Mouse (Mus musculus) forelimb bud, embryonic 11.5 days (tissue): ENCODE results near the gene Lrrc9.

Experiments used
- DNase-seq: peaks from one replicate; pipeline ENCODE4 v3.0.0-alpha.2; 2012; ENCODE audit warnings: low read depth, low spot score

The Lrrc9 gene

GRCm38 (mm10) chr12:72441839-72442576 is at the start of gene Lrrc9:
TSS of gene Lrrc9 (plus strand) at chr12:72441866.
- peak; percentile 79 for DNase-seq

DNA sequence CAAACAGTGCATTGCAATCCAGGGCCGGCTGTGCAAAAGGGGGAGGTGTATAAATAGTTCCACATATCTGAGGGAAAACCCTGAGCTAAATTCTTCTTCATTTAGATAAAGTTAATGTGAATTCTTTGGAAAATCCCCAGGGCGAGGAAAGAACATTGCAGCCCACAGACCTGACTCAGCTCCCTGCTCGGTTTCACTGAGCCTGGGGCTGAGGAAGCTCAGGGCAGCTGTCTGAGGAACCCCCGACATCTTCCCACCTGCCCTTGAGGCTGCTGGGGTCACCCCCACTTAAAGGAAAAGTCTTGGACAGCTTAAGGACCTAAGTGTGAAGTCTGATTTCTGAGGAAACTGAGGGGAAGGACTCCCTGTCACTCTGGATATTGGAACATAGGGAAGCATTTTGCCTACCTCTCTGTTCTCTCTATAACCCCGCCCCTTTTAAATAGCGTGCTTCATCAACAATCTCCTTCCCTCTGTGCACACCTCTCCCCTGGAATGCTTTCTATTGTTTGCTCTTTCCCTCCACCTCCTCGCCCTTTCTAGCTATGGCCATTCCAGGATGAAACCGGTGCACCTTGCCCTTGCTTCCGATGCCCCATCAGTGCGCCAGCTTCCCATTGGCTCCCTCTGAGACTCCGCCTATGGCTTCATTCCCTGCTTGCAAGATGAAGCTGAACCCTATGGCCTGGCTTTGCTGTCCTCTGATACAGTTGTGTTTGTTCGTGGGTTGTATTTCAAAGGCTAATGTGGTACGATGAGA is 48.4 kb upstream of the Lrrc9 start:
- DNase-seq, result no peak

DNA sequence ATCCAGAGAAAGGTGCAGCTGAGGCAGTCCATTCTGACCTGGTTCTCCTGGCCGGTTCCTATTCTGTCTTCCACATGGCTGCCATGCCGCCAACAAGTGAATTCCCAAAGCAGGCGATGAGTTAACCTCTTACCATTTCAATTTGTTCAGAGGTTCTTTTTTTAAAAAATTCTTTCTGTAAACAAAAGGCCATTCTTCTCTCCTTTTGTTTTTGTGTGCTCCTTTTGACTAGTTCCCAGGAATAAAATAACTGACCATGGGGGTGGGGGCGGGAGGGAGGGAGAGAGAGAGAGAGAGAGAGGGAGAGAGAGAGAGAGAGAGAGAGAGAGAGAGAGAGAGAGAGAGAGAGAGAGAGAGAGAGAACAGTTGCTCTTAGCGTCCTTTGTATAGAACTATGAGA is 36.6 kb upstream of the Lrrc9 start:
- no peak for DNase-seq

DNA sequence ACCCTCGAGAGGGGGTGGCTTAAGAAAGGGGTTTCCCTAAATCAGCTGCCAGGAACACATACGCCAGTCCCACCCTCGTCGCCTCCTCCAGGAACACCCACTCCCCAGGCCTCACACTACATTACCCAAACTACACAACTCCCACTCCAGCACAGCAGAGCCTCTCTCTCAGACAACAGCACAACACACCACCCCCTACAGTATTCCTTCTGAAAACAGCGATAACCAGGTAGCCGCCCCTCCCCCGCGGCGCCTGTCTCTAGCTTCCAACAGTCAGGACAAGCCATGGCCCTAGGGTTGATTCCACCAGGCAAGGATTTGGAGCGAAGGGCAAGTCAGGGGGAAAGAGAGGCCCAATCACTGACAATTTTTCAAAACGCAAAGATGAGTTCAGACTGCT is 34.5 kb upstream of the Lrrc9 start:
- DNase-seq, result no peak

DNA sequence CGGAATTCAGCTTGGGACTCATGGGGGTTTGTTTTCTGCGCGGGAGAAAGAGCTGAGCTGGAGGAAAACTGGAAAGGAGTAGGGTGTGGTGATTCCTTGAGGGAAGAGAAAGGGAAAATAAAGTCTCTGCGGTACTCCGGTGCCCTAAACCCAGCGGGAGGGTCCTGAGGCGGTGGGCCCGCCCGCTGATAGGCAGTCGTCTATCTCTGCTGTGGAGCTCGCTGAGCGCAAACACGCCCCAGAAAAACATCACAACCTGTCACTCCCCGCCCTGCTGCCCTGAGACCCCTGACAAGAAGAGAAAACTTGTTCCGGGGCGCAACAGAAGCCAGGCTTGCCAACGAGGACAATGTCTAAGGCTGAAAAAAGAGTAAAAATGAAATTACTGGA is 34.0 kb upstream of the Lrrc9 start:
- no peak for DNase-seq

DNA sequence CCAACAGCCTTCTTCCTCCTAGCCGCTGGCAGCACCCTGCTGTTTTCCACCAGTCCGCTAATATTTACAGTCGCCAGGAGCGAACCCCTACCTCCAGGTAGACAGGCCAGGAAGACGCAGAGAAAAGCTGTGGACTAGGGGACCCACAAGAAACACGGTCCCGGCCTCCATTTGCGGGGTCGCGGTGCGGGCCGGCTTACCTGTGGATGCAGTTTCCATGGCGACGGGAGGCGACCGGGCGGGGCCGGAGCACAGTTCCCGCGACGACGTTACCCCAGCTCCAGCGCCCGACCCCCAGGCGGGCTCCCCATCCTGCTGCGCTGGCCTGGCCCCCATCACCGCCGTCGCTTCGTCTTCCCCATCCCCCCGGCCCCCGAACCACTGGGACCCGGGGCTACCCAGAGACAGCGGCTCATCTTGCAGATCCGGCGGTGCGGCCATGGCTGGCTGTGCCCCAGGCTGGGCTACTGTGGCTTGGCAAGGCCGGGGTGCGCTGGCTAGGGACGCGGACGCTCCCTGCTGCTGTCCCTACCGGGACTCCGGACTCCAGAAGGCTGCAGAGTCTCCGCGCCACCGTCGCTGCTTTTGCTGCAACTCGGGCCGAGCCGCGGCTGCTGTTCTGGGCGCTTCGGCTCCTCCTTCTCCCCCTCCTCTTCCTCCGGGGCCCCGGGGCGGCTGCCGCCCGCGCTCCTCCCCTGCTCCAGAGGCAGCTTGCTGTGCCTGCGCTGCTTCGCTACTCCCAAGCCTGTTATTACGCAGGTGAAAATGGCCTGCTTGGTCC is 33.4 kb upstream of the Lrrc9 start:
- peak; percentile 40 for DNase-seq

DNA sequence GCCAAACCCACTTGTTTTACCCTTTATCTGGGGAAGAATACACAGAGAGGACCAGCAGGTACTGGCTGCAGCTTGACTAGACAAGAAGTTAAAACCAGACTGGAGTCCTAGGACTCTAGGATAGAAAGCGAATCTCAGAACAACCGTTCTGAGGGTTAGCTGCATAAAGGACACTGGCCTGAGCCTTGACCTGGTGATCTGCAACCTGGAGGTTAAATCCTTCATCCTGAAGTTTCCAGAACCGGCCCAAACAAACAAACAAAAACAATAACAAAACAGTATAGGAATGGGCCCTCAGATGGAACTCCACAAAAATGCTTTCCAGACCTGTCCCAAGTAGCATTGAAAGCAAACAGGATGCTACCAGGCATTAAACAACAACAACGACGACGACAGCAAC is 32.7 kb upstream of the Lrrc9 start, which contains the start of gene Rtn1:
Rtn1 (minus strand) TSS at position 101 of the 400 bp plus-strand sequence.
- no peak for DNase-seq

DNA sequence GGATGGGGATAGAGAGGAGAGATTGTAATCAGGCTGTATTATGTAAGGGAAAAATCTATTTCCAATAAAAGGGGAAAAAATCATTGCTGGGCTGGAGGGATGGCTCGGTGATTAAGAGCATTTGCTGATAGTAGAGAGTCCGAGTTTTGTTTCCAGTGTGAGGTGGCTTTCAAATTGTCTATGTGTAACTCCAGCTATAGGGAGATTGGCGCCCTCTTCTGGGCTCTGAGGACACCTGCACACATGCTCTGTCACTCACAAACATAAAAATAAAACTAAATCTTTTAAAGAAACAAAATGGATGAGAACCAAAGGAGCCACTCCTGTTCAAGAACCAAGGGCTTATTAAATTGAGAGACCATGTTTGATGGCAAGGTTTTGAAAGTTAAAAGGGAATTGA is 23.9 kb upstream of the Lrrc9 start:
- no peak for DNase-seq

DNA sequence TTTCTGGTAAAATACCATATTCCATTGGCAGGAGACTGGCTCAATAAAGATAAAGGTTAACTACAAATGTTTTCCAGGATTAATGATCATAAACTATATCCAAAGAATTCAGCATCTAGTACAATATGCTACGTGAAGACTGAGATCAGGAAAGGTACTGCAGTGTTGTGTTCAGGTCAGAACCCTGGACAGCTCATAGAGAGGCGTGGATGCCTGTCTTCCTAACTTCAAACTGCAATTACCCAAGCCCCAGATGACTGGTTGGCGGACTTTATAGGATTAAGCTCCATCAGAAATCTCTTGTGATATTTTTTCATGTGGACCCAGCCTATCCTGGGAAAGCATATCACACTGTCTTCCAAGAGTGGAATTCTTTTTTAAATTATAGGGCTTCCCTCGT is 19.0 kb upstream of the Lrrc9 start:
- peak; percentile 55 for DNase-seq

DNA sequence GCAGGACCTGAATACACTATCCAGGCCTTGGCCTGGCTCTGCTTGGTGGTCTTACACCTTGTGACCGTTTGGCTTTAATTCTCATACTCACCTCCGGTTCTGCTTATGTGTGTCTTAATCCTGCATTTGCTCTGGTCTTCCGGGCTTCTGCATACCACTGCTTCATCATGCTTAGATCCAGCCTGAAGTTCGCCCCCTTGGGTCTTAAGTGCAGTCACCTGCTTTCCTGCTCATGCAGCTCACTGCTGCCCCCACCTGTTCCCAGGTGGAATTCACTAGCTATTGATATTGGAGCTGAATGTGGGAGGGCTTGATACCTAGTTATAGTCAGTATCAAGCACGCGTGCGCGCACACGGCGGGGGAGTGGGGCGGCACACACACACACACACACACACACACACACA is 13.9 kb upstream of the Lrrc9 start:
- peak; percentile 80 for DNase-seq

- no peak for DNase-seq
These were observed 9.5 kb upstream of the Lrrc9 start for GRCm38 (mm10) chr12:72432209-72432608.

GRCm38 (mm10) chr12:72433241-72433865 is 8.3 kb upstream of the Lrrc9 start:
- no peak for DNase-seq

GRCm38 (mm10) chr12:72437676-72438341 is 3.9 kb upstream of the Lrrc9 start:
- DNase-seq, result no peak

GRCm38 (mm10) chr12:72438961-72439480 is 2.6 kb upstream of the Lrrc9 start:
- no peak for DNase-seq

GRCm38 (mm10) chr12:72453941-72454340 is 12.3 kb downstream of the Lrrc9 start:
- no peak for DNase-seq

- DNase-seq, result peak; percentile 42
These were observed 19.7 kb downstream of the Lrrc9 start for GRCm38 (mm10) chr12:72461191-72461893.

DNA sequence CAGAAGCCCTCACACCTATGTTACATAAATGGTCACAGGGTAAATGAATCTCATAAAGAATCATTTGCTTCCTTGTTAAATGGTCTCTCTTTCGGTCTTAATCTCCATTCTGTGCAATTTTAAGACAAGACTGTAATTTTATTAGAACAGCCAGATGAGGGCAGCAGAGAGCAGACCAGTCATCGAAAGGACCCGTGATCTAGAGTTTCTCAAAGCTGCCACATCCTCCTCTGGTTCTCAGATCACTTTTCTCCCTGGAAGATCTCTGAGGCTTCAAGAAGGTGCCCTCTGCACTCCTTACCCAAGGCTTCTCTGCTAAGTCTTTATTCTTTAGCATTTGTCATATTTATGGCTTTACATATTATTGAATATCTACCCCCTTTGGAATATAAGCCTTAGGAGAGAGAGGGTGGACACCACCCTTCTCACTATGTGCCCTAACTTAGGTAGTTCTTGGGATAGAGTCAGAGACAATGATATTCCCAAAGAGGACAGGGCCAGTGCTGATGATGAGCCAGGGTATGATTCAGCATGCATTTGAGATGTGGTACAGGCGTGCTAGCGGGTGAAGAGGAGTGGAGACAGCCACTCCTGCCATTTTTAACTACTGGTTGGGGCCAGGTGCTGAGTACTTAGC is 20.3 kb downstream of the Lrrc9 start:
- peak; percentile 74 for DNase-seq

- no peak for DNase-seq
These were observed 24.3 kb downstream of the Lrrc9 start for GRCm38 (mm10) chr12:72465826-72466501.

- DNase-seq, result no peak
These were observed 25.6 kb downstream of the Lrrc9 start for GRCm38 (mm10) chr12:72467269-72467668.
